Mouse (Mus musculus) left cerebral cortex, adult 11 months (tissue): ENCODE measurements at regions not wholly inside any gene's neighbourhood (a gene's known extent, or its start where the extent isn't known, plus 50 kb on each side); places are given as distances from the start of the nearest gene placed in this dataset.

Experiments
- DNase-seq: peaks from one replicate; pipeline ENCODE4 v3.0.0; 2022; ENCODE audit warnings: low spot score

- DNase-seq = no peak
Measured at GRCm38 (mm10) chr11:113095625-113096024, 313.6 kb downstream of the Sox9 start.

- DNase-seq = no peak
Measured at GRCm38 (mm10) chr11:113096209-113096608, 314.2 kb downstream of the Sox9 start.

GRCm38 (mm10) chr11:113098360-113098759, 316.3 kb downstream of the Sox9 start:
- no peak for DNase-seq

GRCm38 (mm10) chr11:113100800-113101199, 318.8 kb downstream of the Sox9 start:
- no peak for DNase-seq

- DNase-seq = no peak
Measured at GRCm38 (mm10) chr11:113101534-113101933, 319.5 kb downstream of the Sox9 start.

GRCm38 (mm10) chr11:113103161-113103845, 321.3 kb downstream of the Sox9 start:
- DNase-seq = no peak

- no peak for DNase-seq
Measured at GRCm38 (mm10) chr11:113105371-113105770, 323.3 kb downstream of the Sox9 start.

GRCm38 (mm10) chr11:113107205-113107844, 325.3 kb downstream of the Sox9 start:
- no peak for DNase-seq

- DNase-seq = no peak
Measured at GRCm38 (mm10) chr11:113107966-113108699, 326.1 kb downstream of the Sox9 start.

GRCm38 (mm10) chr11:113109096-113109495, 327.1 kb downstream of the Sox9 start:
- no peak for DNase-seq

GRCm38 (mm10) chr11:113113220-113113817, 331.3 kb downstream of the Sox9 start:
- no peak for DNase-seq

GRCm38 (mm10) chr11:113117179-113117898, 335.3 kb downstream of the Sox9 start:
- DNase-seq = no peak

- DNase-seq = no peak
Measured at GRCm38 (mm10) chr11:113120570-113120969, 338.5 kb downstream of the Sox9 start.

GRCm38 (mm10) chr11:113121307-113121706, 339.3 kb downstream of the Sox9 start:
- no peak for DNase-seq

- no peak for DNase-seq
Measured at GRCm38 (mm10) chr11:113122137-113122536, 340.1 kb downstream of the Sox9 start.

- no peak for DNase-seq
Measured at GRCm38 (mm10) chr11:113122964-113123363, 340.9 kb downstream of the Sox9 start.

- DNase-seq = no peak
Measured at GRCm38 (mm10) chr11:113125832-113126231, 343.8 kb downstream of the Sox9 start.

GRCm38 (mm10) chr11:113129192-113129591, 347.2 kb downstream of the Sox9 start:
- no peak for DNase-seq

- no peak for DNase-seq
Measured at GRCm38 (mm10) chr11:113129975-113130374, 348.0 kb downstream of the Sox9 start.

GRCm38 (mm10) chr11:113132078-113133064, 350.3 kb downstream of the Sox9 start:
- no peak for DNase-seq

GRCm38 (mm10) chr11:113133407-113133806, 351.4 kb downstream of the Sox9 start:
- DNase-seq = no peak
